Mouse (Mus musculus) heart, postnatal 4 days (tissue): ENCODE data around the gene Irak3. TPM values are rescaled to one million over a fixed set of nuclear protein-coding genes. Genes with fewer than 3 reads are reported as not detected.

Experiments
- DNase-seq: peaks from one replicate; pipeline ENCODE4 v3.0.0; 2021
- total RNA-seq, 2 experiments: library from RNA; stranded (reverse); gene quantifications; 2 replicates each; pipeline ENCODE4 v1.2.3; 2021

The Irak3 gene
- total RNA-seq, 2 experiments from 2014 or later = 2.0 to 2.4 TPM

DNA sequence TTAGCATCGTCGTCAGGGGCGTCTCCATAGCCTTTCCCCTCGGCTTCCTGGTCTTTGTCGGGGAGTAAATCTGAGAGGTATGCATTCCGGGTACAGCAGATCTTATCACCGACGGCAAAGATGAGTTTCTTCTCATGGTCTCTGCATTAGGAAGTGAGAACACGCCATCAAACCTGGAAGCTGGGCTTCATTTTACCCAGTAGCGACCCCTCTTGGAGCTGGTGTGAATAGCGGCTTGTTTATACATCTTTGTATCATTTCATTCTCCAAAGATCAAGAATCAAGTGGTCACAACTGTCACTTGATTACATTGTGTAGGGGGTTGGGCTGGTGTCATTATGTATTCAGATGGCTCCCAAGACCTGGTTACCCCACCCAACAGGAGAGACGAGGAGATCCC lies 109.4 kb downstream of the Irak3 start:
- DNase-seq = no peak

Other genes starting within 250 kb of the Irak3 start
- gene Helb, start 89.1 kb downstream of the Irak3 start, total RNA-seq = 10 to 100 TPM; 10.5 to 11.7 TPM
- gene Tmbim4, start 540 bp downstream of the Irak3 start, total RNA-seq = 10 to 100 TPM; 80.8 to 82.8 TPM
- 1 to 10 TPM; 9.1 to 9.8 TPM for gene Llph, start 24.9 kb upstream of the Irak3 start, total RNA-seq